Mouse (Mus musculus) forebrain, postnatal 0 days (tissue): ENCODE measurements around the gene Hilpda. TPM values are rescaled to one million over a fixed set of nuclear protein-coding genes. Genes with fewer than 3 reads are reported as not detected.

Experiments
- ATAC-seq: fragments of 200-750 bp; cut with Nextera tagmentation; 2 replicates; pipeline ENCODE4 v1.8.0; 2017; ENCODE audit warnings: mild to moderate bottlenecking, moderate library complexity
- DNase-seq: peaks from one replicate; pipeline ENCODE4 v3.0.0-alpha.2; 2015
- H3K27ac ChIP-seq: fragments of 300-500 bp; sonication (generic); 2 replicates; pipeline ENCODE4 v1.5.1; 2014; ENCODE audit warnings: low read depth, mild to moderate bottlenecking, antibody characterized with exemption, low read length, moderate library complexity, mixed read lengths
- H3K27me3 ChIP-seq: fragments of 300-500 bp; sonication (generic); 2 replicates; pipeline ENCODE4 v1.6.1; 2014; ENCODE audit warnings: mild to moderate bottlenecking, low read length, mixed read lengths; ENCODE audit not compliant: insufficient read depth
- H3K36me3 ChIP-seq: fragments of 300-500 bp; sonication (generic); 2 replicates; pipeline ENCODE4 v1.6.1; 2014; ENCODE audit warnings: mild to moderate bottlenecking, moderate library complexity; ENCODE audit not compliant: insufficient read depth
- H3K4me1 ChIP-seq: fragments of 300-500 bp; sonication (generic); 2 replicates; pipeline ENCODE4 v1.6.1; 2014; ENCODE audit warnings: antibody characterized with exemption; ENCODE audit not compliant: insufficient read depth
- H3K4me2 ChIP-seq: fragments of 300-500 bp; sonication (generic); 2 replicates; pipeline ENCODE4 v1.6.1; 2014; ENCODE audit warnings: low read depth, mild to moderate bottlenecking, moderate library complexity
- H3K4me3 ChIP-seq: fragments of 300-500 bp; sonication (generic); 2 replicates; pipeline ENCODE4 v1.5.1; 2014; ENCODE audit warnings: low read depth, low read length, mixed read lengths
- H3K9ac ChIP-seq: fragments of 300-500 bp; sonication (generic); 2 replicates; pipeline ENCODE4 v1.6.1; 2014; ENCODE audit warnings: mild to moderate bottlenecking
- H3K9me3 ChIP-seq: fragments of 300-500 bp; sonication (generic); 2 replicates; pipeline ENCODE4 v1.6.1; 2016; ENCODE audit warnings: low read length
- CTCF ChIP-seq: sonication (generic); IDR thresholded peaks from 2 replicates; pipeline ENCODE4 v1.5.1; 2016; ENCODE audit warnings: antibody characterized with exemption, control low read depth, low read depth
- WGBS: fragments of 180-500 bp; shearing (Covaris S2); extraction: QIAGEN DNeasy Blood & Tissue Kit; methylation state at CpG from one replicate; pipeline ENCODE4 v1.1.7; 2014; 5-methylcytosine and 5-hydroxymethylcytosine counted together
- polyA plus RNA-seq: library from polyadenylated mRNA; unstranded; fragments of >200 nt; fragmentation: Nextera tagmentation; extraction: Ambion mirVana; gene quantifications from 2 replicates; pipeline ENCODE4 v1.2.1, GENCODE M21; 2015
- total RNA-seq: library from RNA; depleted of rRNA; stranded (reverse); fragments of >200 nt; gene quantifications from 2 replicates; pipeline ENCODE4 v1.2.3, GENCODE M21; 2014

The Hilpda gene
- total and polyA plus RNA-seq, 2 experiments from 2014 or later = 16.8 to 37.4 TPM

- Histone ChIP-seq H3K4me1 (no peaks in the 10 kb centered on the region), H3K27ac (no peak overlapping the region), H3K9me3 (no peaks in the 10 kb centered on the region), H3K36me3 (no peaks in the 10 kb centered on the region), H3K4me3 (no peak overlapping the region), H3K27me3 (no peaks in the 10 kb centered on the region), H3K9ac (no peak overlapping the region), H3K4me2 (no peak overlapping the region)
- peak; percentile 60 for TF ChIP-seq CTCF
- whole genome bisulfite sequencing = 28% methylated on average over 2 of the region's 2 CpGs
- DNase-seq (peak; percentile 20), ATAC-seq (no peak)
These were observed 31.5 kb upstream of the Hilpda start for GRCm38 (mm10) chr6:29240806-29241205.

- Histone ChIP-seq H3K4me3 (no peak overlapping the region), H3K27me3 (no peaks in the 10 kb centered on the region), H3K4me2 (no peak overlapping the region), H3K9ac (no peak overlapping the region), H3K9me3 (no peaks in the 10 kb centered on the region), H3K4me1 (no peaks in the 10 kb centered on the region), H3K36me3 (no peaks in the 10 kb centered on the region), H3K27ac (no peak overlapping the region)
- ATAC-seq = no peak
- 36% methylated on average over 2 of the region's 2 CpGs for WGBS
- DNase-seq = no peak
- no peak; the same call in 1 of the 2 replicates for TF ChIP-seq CTCF
These were observed 30.6 kb upstream of the Hilpda start for GRCm38 (mm10) chr6:29241697-29242096.

GRCm38 (mm10) chr6:29242265-29242664, 30.0 kb upstream of the Hilpda start:
- Histone ChIP-seq H3K4me2 (no peak overlapping the region), H3K27ac (no peak overlapping the region), H3K9me3 (no peaks in the 10 kb centered on the region), H3K4me3 (no peak overlapping the region), H3K4me1 (no peaks in the 10 kb centered on the region), H3K27me3 (no peaks in the 10 kb centered on the region), H3K9ac (no peak overlapping the region), H3K36me3 (no peaks in the 10 kb centered on the region)
- ATAC-seq (no peak), DNase-seq (no peak)
- TF ChIP-seq CTCF = peak; percentile 27
- 65% methylated on average over 1 of the region's 1 CpGs for WGBS

- no peak overlapping the region for H3K4me3 ChIP-seq
- no peak overlapping the region for H3K27ac ChIP-seq
- H3K4me1 ChIP-seq = no peaks in the 10 kb centered on the region
- TF ChIP-seq CTCF = no peak
- ATAC-seq = no peak
- WGBS = 88% methylated on average over 14 of the region's 14 CpGs
- no peak overlapping the region for H3K9ac ChIP-seq
- no peaks in the 10 kb centered on the region for H3K27me3 ChIP-seq
- H3K36me3 ChIP-seq = no peaks in the 10 kb centered on the region
- H3K4me2 ChIP-seq = no peak overlapping the region
- no peak for DNase-seq
- H3K9me3 ChIP-seq = no peaks in the 10 kb centered on the region
These were observed 26.8 kb upstream of the Hilpda start for GRCm38 (mm10) chr6:29245272-29246120.

GRCm38 (mm10) chr6:29246183-29246582, 26.1 kb upstream of the Hilpda start:
- Histone ChIP-seq H3K9me3 (no peaks in the 10 kb centered on the region), H3K4me1 (no peaks in the 10 kb centered on the region), H3K27ac (no peak overlapping the region), H3K4me3 (no peak overlapping the region), H3K9ac (no peak overlapping the region), H3K36me3 (no peaks in the 10 kb centered on the region), H3K4me2 (no peak overlapping the region), H3K27me3 (no peaks in the 10 kb centered on the region)
- no peak for ATAC-seq
- 86% methylated on average over 3 of the region's 3 CpGs for WGBS
- TF ChIP-seq CTCF = no peak
- no peak for DNase-seq

GRCm38 (mm10) chr6:29246585-29246984, 25.7 kb upstream of the Hilpda start:
- no peak for ATAC-seq
- DNase-seq = no peak
- WGBS = 61% methylated on average over 5 of the region's 5 CpGs
- Histone ChIP-seq H3K4me3 (no peak overlapping the region), H3K27me3 (no peaks in the 10 kb centered on the region), H3K36me3 (no peaks in the 10 kb centered on the region), H3K4me2 (no peak overlapping the region), H3K27ac (no peak overlapping the region), H3K4me1 (no peaks in the 10 kb centered on the region), H3K9ac (no peak overlapping the region), H3K9me3 (no peaks in the 10 kb centered on the region)
- no peak for TF ChIP-seq CTCF

- Histone ChIP-seq H3K9me3 (no peaks in the 10 kb centered on the region), H3K4me1 (no peaks in the 10 kb centered on the region), H3K4me3 (no peak overlapping the region), H3K27ac (no peak overlapping the region), H3K27me3 (no peaks in the 10 kb centered on the region), H3K4me2 (no peak overlapping the region), H3K36me3 (no peaks in the 10 kb centered on the region), H3K9ac (no peak overlapping the region)
- 41% methylated on average over 4 of the region's 4 CpGs for WGBS
- TF ChIP-seq CTCF = no peak
- no peak for ATAC-seq
- DNase-seq = no peak
These were observed 25.2 kb upstream of the Hilpda start for GRCm38 (mm10) chr6:29247072-29247471.
